Mouse (Mus musculus) embryonic facial prominence, embryonic 12.5 days (tissue): ENCODE data around the gene Pigm. TPM values are rescaled to one million over a fixed set of nuclear protein-coding genes. Genes with fewer than 3 reads are reported as not detected.

ENCODE experiments used
- ATAC-seq: fragments of 200-750 bp; cut with Nextera tagmentation; 2 replicates; pipeline ENCODE4 v1.8.0; 2017; ENCODE audit not compliant: insufficient number of reproducible peaks, insufficient read depth, low FRiP score, low TSS enrichment
- H3K27ac ChIP-seq: fragments of 300-500 bp; sonication (generic); 2 replicates; pipeline ENCODE4 v1.5.1; 2016; ENCODE audit warnings: mild to moderate bottlenecking
- H3K27me3 ChIP-seq: fragments of 300-500 bp; sonication (generic); 2 replicates; pipeline ENCODE4 v1.6.1; 2016; ENCODE audit warnings: mild to moderate bottlenecking, moderate library complexity
- H3K36me3 ChIP-seq: fragments of 300-500 bp; sonication (generic); 2 replicates; pipeline ENCODE4 v1.6.1; 2016; ENCODE audit warnings: mild to moderate bottlenecking
- H3K4me1 ChIP-seq: fragments of 300-500 bp; sonication (generic); 2 replicates; pipeline ENCODE4 v1.6.1; 2016
- H3K4me2 ChIP-seq: fragments of 300-500 bp; sonication (generic); replicated peaks from 2 replicates; pipeline ENCODE4 v1.6.1; 2016; ENCODE audit warnings: mild to moderate bottlenecking, moderate library complexity
- H3K4me3 ChIP-seq: fragments of 300-500 bp; sonication (generic); 2 replicates; pipeline ENCODE4 v1.5.1; 2016; ENCODE audit warnings: mild to moderate bottlenecking
- H3K9ac ChIP-seq: fragments of 300-500 bp; sonication (generic); 2 replicates; pipeline ENCODE4 v1.6.1; 2016; ENCODE audit warnings: mild to moderate bottlenecking, moderate library complexity
- H3K9me3 ChIP-seq: fragments of 300-500 bp; sonication (generic); 2 replicates; pipeline ENCODE4 v1.6.1; 2016; ENCODE audit warnings: mild to moderate bottlenecking, moderate library complexity
- WGBS: fragments of 180-500 bp; shearing (Covaris S2); methylation state at CpG from one replicate; pipeline ENCODE4 v1.1.7; 2016; 5-methylcytosine and 5-hydroxymethylcytosine counted together
- polyA plus RNA-seq: library from polyadenylated mRNA; unstranded; fragments of >200 nt; fragmentation: Nextera tagmentation; extraction: Ambion mirVana; gene quantifications from 2 replicates; pipeline ENCODE4 v1.2.1, GENCODE M21; 2016

Gene Pigm
- polyA plus RNA-seq, 1 experiment from 2014 or later, result 9.9 TPM

DNA sequence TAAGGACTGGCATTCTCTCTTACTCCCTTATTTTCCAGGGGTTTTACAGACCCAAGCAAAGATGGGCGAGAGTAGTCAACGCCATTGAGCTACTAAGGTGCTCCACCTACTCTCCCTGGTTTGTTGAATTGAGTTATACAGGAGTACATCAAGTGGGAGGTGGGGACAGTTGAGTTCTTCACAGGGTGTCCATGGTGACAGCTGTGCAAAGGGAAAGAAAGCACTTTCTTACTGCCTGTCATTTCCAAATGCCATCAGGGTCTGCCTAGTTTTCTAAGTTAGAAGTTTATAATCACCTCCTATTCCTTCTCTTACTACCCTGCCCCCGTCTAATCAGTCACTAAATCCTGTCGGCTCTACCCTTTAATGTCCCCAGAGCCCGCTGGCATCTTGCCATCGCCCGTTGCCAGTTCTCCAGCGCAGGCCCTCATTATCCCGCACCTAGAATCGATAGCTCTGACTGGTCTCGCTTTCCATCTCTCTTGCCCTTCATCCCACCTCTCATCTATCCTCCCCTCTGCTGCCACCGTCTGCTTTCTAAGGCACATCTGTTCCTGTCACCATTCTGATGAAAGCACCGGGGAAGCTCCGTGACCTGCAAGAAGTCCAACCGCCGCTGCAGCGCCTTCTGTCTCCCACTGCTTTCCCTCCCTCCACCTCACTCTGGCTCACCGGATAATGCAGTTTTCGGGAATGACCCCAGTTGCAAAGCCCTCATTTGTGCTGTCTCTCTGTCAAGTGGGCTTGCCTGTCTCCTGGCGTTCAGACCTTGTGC is 15.6 kb downstream of the Pigm start:
- H3K36me3 ChIP-seq, result no peaks in the 10 kb centered on the region
- peak overlapping the region; percentile 35 for H3K4me2 ChIP-seq
- H3K27ac ChIP-seq, result no peak overlapping the region
- peaks cover 8% of the 10 kb centered on the region; the same call in 1 of the 2 replicates for H3K4me1 ChIP-seq
- ATAC-seq, result no peak
- WGBS, result 26% methylated on average over 20 of the region's 20 CpGs
- no peaks in the 10 kb centered on the region for H3K9me3 ChIP-seq
- no peak overlapping the region for H3K9ac ChIP-seq
- no peak overlapping the region for H3K4me3 ChIP-seq
- H3K27me3 ChIP-seq, result peaks cover 8% of the 10 kb centered on the region; the same call in 1 of the 2 replicates

DNA sequence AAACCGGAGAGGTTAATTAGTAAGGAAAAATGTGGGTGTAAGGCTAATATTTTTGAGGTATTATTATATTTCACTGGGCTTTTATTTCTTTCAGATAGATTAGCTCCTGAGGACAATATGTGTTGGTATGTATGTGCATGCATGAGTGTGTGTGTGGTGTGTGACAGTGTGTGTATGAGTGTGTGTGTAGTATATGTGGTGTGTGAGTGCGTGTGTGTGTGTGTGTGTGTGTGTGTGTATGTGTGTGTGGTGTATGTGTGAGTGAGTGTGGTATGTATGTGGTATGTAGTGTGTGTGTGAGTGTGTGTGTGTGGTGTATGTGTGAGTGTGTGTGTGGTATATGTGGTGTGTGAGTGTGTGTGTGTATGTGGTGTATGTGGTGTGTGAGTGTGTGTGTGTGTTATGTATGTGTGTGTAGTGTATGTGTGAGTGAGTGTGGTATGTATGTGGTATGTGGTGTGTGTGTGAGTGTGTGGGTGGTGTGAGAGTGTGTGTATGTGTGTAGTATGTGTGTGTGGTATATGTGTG is 16.4 kb downstream of the Pigm start:
- whole genome bisulfite sequencing, result 82% methylated on average over 2 of the region's 2 CpGs
- H3K27ac ChIP-seq, result no peak overlapping the region
- H3K4me1 ChIP-seq, result peaks cover 8% of the 10 kb centered on the region; the same call in 1 of the 2 replicates
- H3K9me3 ChIP-seq, result no peaks in the 10 kb centered on the region
- no peak overlapping the region for H3K9ac ChIP-seq
- no peak for ATAC-seq
- H3K36me3 ChIP-seq, result no peaks in the 10 kb centered on the region
- H3K4me3 ChIP-seq, result no peak overlapping the region
- H3K27me3 ChIP-seq, result peaks cover 8% of the 10 kb centered on the region; the same call in 1 of the 2 replicates
- no peak overlapping the region for H3K4me2 ChIP-seq

DNA sequence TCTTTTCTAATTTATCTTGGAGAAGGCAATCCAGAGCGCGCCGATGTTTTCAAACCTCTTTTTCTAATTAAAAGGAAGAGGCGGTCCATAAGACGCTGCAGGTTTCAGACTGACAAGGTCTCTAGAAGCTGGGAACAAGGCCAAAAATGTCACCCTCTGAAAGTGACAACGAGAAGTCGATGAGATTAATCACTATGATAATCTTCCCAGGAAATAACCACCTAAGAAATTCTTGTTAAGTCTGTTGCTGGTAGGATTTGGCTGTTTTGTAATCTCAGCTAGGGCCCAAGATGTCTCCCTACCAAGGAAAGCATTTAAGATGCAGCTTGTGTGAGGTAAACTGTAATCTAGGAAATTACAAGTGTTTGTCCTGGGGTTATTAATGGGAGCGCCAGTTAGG is 17.4 kb downstream of the Pigm start:
- Histone ChIP-seq H3K4me3 (no peak overlapping the region), H3K27ac (no peak overlapping the region), H3K36me3 (no peaks in the 10 kb centered on the region), H3K4me1 (peaks cover 8% of the 10 kb centered on the region; the same call in 1 of the 2 replicates), H3K4me2 (no peak overlapping the region), H3K9ac (no peak overlapping the region), H3K9me3 (no peaks in the 10 kb centered on the region), H3K27me3 (peaks cover 8% of the 10 kb centered on the region; the same call in 1 of the 2 replicates)
- no peak for ATAC-seq
- WGBS, result 72% methylated on average over 8 of the region's 8 CpGs

DNA sequence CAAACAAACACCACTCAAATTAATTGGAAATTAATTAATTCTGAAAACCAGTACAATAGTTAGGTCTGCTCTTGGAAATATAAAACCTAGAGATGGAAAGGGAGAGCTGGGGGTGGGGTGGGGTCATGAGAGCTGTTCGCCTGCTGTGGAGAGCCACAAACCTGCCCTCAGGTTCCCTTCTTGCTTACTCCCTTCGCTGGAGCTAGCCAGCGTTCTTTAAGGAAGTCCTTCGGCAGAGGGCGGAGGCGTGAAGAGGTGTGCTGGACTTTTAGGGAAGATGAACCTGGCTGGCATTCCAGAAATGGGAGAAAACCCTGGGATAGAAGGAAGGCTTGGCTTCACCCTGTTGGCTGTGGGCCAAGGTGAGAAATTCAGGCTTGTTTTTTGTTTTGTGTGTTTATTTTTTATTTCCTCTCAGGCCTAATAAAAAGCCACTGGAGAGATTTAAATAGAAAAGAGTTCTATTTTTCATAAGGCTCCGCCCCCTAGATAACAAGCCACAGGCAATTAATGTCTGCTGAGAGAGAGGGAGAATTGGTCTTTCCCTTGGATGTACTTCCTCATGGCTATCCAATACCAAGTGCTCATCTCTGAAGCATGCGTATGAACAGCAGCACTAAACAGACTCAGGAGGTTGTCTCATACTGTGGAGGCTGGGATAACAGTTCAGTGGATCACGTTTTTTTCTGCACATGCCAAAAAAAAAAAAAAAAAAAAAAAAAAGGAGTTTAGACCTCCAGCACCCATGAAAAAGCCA is 20.8 kb downstream of the Pigm start:
- Histone ChIP-seq H3K4me2 (no peak overlapping the region), H3K9me3 (no peaks in the 10 kb centered on the region), H3K4me3 (no peak overlapping the region), H3K27me3 (peaks cover 8% of the 10 kb centered on the region; the same call in 1 of the 2 replicates), H3K4me1 (peaks cover 3% of the 10 kb centered on the region; the same call in 1 of the 2 replicates), H3K9ac (no peak overlapping the region), H3K36me3 (no peaks in the 10 kb centered on the region), H3K27ac (no peak overlapping the region)
- 54% methylated on average over 9 of the region's 9 CpGs for WGBS
- no peak for ATAC-seq

DNA sequence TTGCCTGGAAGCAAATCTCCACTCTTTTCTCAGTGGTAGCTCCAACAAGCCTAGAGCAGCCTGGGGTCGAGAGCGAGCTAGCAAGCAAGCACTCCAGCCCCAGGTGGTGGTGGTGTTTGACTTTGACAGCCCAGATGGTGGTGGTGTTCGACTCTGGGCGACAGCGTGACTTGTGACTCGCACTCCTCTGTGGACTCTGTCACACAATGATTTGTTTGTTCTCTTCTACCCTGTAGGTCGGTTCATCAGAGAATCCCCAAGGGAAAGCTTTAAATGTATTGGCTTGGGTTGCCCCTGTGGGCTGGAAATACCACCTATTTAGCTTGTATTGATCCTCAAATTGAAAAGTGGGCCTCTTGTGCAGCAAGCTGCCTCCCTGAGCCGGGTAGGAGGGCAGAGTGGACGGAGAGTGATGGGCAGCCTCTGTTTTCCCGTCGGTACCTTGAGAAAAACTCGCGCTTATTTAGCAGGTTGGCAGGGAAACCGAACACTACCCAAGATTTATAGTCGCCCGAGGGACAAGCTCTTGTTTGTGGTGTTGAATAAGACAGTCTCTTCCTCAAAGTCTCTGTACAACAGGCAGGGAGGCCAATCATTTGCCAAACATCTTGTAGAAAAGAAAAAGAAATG is 29.8 kb downstream of the Pigm start:
- Histone ChIP-seq H3K27ac (no peak overlapping the region), H3K27me3 (0 out of 2 replicates have a peak, but pooled peaks cover 4% of the 10 kb centered on the region), H3K4me1 (no peaks in the 10 kb centered on the region), H3K9me3 (no peaks in the 10 kb centered on the region), H3K4me3 (no peak overlapping the region), H3K9ac (no peak overlapping the region), H3K36me3 (no peaks in the 10 kb centered on the region), H3K4me2 (no peak overlapping the region)
- 32% methylated on average over 16 of the region's 16 CpGs for WGBS
- ATAC-seq, result no peak

DNA sequence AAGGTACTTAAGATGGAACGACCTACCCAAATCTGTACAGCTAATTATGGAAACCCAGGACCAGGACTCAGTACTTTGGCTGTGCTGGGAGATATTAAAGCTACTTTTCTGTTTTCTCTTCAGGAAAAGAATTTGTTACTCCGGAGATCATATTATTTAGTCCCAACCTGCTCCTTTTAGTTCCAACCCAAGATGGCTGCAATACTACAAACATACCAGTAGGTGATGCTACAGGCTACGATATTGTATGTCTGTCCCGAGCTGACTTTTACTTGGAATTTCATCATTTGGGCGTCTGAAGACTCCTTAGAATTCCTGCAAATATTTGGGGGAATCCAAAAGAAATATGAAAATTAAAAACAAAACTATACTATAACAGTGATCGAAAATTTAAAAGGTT is 32.6 kb downstream of the Pigm start:
- WGBS, result 8% methylated on average over 6 of the region's 6 CpGs
- H3K4me3 ChIP-seq, result no peak overlapping the region
- no peak for ATAC-seq
- no peaks in the 10 kb centered on the region for H3K36me3 ChIP-seq
- no peaks in the 10 kb centered on the region for H3K9me3 ChIP-seq
- no peak overlapping the region for H3K9ac ChIP-seq
- H3K27ac ChIP-seq, result no peak overlapping the region
- H3K27me3 ChIP-seq, result 0 out of 2 replicates have a peak, but pooled peaks cover 4% of the 10 kb centered on the region
- no peaks in the 10 kb centered on the region for H3K4me1 ChIP-seq
- no peak overlapping the region for H3K4me2 ChIP-seq

DNA sequence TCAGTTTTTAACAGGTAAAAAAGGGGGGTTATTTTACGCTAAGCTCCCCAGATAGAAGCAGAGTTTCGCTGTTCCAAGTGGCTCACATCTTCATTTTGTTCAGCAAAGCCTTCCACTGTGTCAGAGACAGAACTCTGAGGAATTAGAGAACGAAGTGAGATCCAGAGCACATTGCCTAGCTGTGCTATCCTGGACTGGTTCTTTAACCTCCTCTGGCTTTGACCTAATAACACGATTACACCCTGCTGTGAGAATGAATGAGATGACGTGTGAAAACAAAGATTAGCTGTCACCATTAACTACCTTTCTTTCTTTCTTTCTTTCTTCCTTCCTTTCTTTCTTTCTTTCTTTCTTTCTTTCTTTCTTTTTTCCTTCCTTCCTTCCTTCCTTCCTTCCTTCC is 33.1 kb downstream of the Pigm start:
- no peak for ATAC-seq
- no peak overlapping the region for H3K4me3 ChIP-seq
- WGBS, result 11% methylated on average over 5 of the region's 5 CpGs
- 0 out of 2 replicates have a peak, but pooled peaks cover 4% of the 10 kb centered on the region for H3K27me3 ChIP-seq
- no peaks in the 10 kb centered on the region for H3K4me1 ChIP-seq
- H3K4me2 ChIP-seq, result no peak overlapping the region
- H3K27ac ChIP-seq, result no peak overlapping the region
- H3K9ac ChIP-seq, result no peak overlapping the region
- H3K9me3 ChIP-seq, result no peaks in the 10 kb centered on the region
- no peaks in the 10 kb centered on the region for H3K36me3 ChIP-seq

DNA sequence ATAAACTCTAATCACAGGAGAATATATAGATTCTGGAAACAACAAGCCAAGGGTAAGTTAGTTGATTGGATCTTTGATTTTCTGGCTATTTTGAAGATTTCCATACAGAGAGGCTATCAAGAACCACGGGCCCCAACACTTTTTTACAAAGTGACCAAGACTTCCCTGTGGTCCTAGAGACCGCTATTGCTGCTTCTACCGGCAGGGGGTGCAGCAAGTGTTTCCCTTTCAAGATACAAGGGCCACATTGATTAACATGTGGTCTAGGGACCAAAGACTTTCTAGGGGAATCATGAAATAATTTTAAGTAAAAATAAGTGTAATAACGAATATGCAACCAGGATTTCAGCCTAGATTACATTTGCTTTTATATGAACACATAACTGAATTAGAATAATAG is 34.5 kb downstream of the Pigm start:
- Histone ChIP-seq H3K27me3 (0 out of 2 replicates have a peak, but pooled peaks cover 4% of the 10 kb centered on the region), H3K9ac (no peak overlapping the region), H3K4me1 (no peaks in the 10 kb centered on the region), H3K4me3 (no peak overlapping the region), H3K36me3 (no peaks in the 10 kb centered on the region), H3K9me3 (no peaks in the 10 kb centered on the region), H3K27ac (no peak overlapping the region), H3K4me2 (no peak overlapping the region)
- 6% methylated on average over 4 of the region's 4 CpGs for WGBS
- ATAC-seq, result no peak

DNA sequence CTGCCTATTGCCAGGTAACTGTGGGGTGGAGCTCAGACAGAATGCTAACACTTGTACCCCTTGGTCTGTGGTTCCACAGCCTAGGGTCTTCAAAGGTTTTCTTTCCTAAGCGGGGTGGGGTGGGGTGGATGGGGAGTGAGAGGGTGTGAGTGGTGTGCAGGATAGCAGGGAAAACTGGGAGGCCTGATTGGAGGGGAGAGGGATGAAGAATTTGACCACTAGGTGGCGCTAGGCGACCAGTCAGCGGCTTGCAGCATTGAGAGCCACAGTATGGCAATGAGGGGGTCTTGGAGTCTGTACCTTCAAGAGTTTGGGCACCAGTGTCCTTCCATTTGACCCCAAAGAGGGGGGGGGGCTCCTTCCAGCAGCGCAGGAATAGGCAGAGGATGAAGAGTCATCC is 35.9 kb downstream of the Pigm start:
- ATAC-seq, result peak; percentile 83
- Histone ChIP-seq H3K4me1 (no peaks in the 10 kb centered on the region), H3K27me3 (no peaks in the 10 kb centered on the region), H3K9me3 (no peaks in the 10 kb centered on the region), H3K4me2 (no peak overlapping the region), H3K9ac (no peak overlapping the region), H3K4me3 (no peak overlapping the region), H3K27ac (no peak overlapping the region), H3K36me3 (no peaks in the 10 kb centered on the region)
- 1% methylated on average over 5 of the region's 5 CpGs for WGBS

DNA sequence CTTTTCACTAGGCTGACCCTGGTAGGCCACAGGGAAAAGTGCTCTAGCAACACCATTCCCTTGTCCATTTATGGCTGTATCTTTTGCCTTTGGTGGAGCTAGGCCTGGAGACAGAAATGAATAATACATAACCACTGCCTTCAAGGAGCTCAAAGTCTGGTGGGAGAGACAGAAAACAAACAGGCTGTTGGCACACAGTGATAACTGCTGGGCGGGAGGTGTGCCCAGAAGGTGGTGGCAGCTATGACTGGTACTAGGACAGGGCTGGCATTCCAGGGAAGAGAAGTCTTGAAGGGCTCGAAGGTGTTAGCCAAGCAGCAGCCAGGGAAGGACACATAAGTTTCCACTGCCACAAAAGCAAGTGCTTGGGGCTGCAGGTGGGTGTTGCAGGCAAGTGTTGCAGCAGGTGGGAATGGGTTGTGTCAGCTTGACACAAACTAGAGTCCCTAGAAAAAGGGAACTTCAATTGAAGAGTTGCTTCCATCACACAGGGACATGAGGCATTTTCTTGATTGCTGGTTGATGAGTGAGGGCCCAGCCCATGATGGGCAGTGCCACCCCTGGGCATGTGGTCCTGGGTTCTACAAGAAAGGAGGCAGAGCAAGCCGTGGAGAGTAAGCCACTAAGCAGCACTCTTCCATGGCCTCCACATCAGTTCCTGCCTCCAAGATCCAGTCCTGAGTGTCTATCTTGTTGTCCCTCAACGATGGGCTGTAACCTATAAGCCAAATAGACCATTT is 37.3 kb downstream of the Pigm start:
- Histone ChIP-seq H3K36me3 (no peaks in the 10 kb centered on the region), H3K27ac (no peak overlapping the region), H3K9ac (no peak overlapping the region), H3K4me1 (peaks cover 7% of the 10 kb centered on the region), H3K4me2 (no peak overlapping the region), H3K4me3 (no peak overlapping the region), H3K27me3 (no peaks in the 10 kb centered on the region), H3K9me3 (no peaks in the 10 kb centered on the region)
- no peak for ATAC-seq
- 78% methylated on average over 4 of the region's 4 CpGs for WGBS

DNA sequence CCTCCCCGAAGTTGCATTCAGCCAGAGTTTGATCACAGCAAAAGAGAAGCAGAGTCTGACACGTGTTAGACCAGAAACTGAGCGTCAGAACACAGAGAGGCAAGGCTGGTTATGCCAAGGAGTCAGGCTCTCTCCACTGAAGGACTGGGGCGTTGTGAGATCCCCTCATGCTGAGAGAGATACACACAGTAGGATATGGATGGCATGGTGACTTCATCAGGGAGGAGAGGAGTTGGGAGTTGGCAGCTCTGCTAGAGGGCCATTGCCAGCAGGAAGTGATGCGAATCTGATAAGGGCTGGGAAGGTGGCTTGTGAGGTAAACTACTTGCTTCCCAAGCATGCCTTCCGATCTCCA is 37.9 kb downstream of the Pigm start:
- Histone ChIP-seq H3K4me1 (peaks cover 7% of the 10 kb centered on the region), H3K27me3 (no peaks in the 10 kb centered on the region), H3K4me2 (no peak overlapping the region), H3K4me3 (no peak overlapping the region), H3K9ac (no peak overlapping the region), H3K27ac (no peak overlapping the region), H3K36me3 (no peaks in the 10 kb centered on the region), H3K9me3 (no peaks in the 10 kb centered on the region)
- WGBS, result 77% methylated on average over 6 of the region's 6 CpGs
- no peak for ATAC-seq
